Mouse (Mus musculus): ENCODE measurements around the gene Vmn2r68. TPM values are rescaled to one million over a fixed set of nuclear protein-coding genes. Genes with fewer than 3 reads are reported as not detected.

Vmn2r68 gene
- not detected for polyA plus RNA-seq (2014; fragmentation: Illumina TruSeq; extraction: RNeasy Lipid Tissue Mini Kit (QIAGEN cat#74804); ENCODE audit: low read depth, low replicate concordance)

DNA sequence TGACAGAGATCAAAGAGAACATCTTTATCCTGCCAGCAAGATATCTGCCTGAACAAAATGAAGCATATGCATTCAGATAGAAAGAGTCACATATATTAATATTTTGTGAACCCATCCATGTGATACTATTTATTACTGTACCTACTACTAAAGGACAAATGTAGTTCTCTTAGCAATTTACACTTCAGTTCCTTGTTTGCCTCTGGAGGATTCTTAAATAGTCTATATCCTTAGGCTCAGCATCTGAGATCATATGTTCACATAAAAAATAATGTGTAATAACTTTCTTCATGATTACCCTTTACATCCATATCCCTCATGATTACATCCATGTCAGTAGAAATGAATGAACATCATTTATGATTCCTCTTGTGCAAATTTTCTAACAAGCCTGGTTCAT lies at the start of gene Vmn2r68:
TSS of gene Vmn2r68 (minus strand) at position 101 of the 400 bp plus-strand sequence.

Other genes with a start within 250 kb of the Vmn2r68 start
- gene Vmn2r66, start 225.5 kb downstream of the Vmn2r68 start, polyA plus RNA-seq (2014; fragmentation: Illumina TruSeq; extraction: RNeasy Lipid Tissue Mini Kit (QIAGEN cat#74804); ENCODE audit: low read depth, low replicate concordance): not detected
- not detected for gene Vmn2r67, start 81.8 kb downstream of the Vmn2r68 start, polyA plus RNA-seq (2014; fragmentation: Illumina TruSeq; extraction: RNeasy Lipid Tissue Mini Kit (QIAGEN cat#74804); ENCODE audit: low read depth, low replicate concordance)
- gene Vmn2r69, start 178.1 kb upstream of the Vmn2r68 start, polyA plus RNA-seq (2014; fragmentation: Illumina TruSeq; extraction: RNeasy Lipid Tissue Mini Kit (QIAGEN cat#74804); ENCODE audit: low read depth, low replicate concordance): not detected

All from adipose tissue, adult 10 weeks (tissue).